Mouse (Mus musculus) spleen, postnatal 4 days (tissue): ENCODE data around the gene Tle2.

Source experiments
- DNase-seq, 2 experiments: peaks; one replicate each; pipeline ENCODE4 v3.0.0; 2022; ENCODE audit warnings: low spot score in 2 of 2

Tle2 gene

GRCm38 (mm10) chr10:81575208-81575631, 859 bp downstream of the Tle2 start:
- DNase-seq, result no peak

DNA sequence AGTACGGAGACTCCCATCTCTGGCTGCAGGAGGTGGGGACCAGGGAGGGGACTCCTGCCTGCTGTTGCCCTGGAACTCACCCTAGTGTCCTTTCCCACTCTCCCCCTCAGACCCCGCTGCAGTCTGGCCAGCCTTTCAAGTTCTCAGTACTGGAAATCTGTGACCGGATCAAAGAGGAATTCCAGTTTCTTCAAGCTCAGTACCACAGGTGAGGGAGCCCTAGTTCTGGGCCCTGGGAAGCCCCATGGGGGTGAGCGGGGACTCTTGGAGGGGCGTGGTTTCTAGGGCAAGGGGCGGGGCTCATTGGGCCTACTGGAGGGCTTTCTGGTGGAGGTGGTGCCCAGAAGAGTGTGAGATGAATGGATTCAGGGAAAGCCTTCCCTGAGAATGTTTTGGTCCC, 1.3 kb downstream of the Tle2 start:
- DNase-seq, result no peak

GRCm38 (mm10) chr10:81579967-81580366, 5.6 kb downstream of the Tle2 start:
- no peak for DNase-seq

DNA sequence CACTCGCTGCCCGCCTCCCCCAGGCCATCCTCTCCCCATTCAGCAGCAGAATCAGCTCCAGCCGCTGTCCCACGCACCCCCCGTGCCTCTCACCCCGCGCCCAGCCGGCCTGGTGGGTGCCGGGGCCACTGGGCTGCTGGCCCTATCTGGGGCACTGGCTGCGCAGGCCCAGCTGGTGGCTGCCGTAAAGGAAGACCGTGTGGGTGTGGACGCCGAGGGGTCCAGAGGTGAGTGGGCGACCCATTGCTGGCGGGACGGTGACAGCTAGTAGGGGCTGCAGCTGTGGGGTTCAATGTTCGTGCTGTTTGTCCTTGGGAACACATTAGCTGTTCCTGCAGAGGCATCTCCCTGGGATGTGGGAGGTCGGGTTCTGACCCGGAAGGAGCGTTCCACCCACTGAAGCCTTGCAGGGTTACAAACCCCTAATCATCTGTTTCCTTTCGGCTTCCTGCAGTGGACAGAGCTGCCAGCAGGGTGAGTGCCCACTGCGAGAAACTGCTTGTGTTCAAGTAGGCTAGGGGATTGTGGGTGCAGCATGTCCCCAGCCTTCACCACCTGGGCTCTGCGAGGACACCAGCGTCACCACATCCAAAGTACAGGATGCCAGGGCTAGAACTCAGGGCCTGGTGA, 6.2 kb downstream of the Tle2 start:
- DNase-seq, result peak in 1 of 2 experiments; percentile 68

DNA sequence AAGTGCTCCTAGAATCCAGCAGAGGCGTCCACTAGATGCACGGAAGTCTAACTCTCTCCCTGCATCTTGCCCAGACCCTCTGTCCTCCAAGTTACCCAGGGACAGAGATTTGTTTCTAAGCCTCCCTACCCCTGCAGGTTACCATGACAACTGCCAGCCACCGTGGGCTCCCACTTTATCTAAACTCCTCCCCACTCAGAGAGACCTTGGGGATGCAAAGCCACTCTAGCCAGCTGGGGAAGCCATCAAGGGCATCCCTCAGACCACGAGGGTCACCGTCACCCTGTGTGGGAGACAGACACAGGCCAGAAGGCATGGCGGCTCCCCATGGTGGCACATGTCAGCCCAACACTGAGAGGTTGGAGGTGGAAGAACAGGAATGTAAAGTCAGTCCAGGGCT, 9.0 kb downstream of the Tle2 start:
- DNase-seq, result no peak

GRCm38 (mm10) chr10:81588739-81589138, 14.4 kb downstream of the Tle2 start:
- no peak for DNase-seq

- DNase-seq, result no peak
Measured at GRCm38 (mm10) chr10:81591846-81592245, 17.5 kb downstream of the Tle2 start.

DNA sequence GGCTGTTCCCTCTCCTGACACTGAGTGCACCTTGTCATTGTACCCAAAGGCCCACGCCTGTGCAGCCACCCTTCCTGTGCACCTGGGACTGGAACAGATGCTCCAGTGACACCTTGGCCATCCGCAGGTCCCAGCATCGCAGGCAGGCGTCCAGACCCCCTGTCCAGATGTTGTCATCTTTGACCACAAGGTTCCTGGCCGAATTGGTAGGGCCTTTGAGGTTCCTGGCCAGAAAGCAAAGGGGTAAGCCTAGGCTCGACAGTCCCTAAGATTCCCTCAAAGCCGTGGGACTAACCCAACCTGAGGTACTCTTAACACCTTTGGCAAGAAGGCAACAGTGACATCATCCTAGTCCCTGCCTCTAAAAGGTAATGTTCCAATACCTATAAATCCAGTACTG, 18.3 kb downstream of the Tle2 start:
- DNase-seq, result no peak

DNA sequence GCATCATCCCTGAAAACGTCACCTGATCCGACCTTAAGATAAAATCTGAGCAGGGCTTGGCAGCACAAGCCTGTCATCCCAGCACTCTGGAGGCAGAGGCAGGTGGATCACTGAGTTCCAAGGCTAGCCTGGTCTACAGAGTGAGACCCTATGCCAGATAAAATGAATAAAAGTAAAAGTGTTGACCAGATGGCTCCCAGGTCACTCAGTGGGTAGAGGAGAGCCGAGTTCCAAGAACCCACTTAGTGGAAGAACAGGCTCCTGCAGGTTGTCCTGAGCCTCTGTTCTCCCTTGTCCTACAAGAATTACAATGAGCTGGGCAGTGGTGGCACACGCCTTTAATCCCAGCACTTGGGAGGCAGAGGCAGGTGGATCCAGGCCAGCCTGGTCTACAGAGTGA, 18.9 kb downstream of the Tle2 start:
- DNase-seq, result no peak

- no peak for DNase-seq
Measured at GRCm38 (mm10) chr10:81593935-81594334, 19.6 kb downstream of the Tle2 start.

- no peak for DNase-seq
Measured at GRCm38 (mm10) chr10:81595599-81595998, 21.2 kb downstream of the Tle2 start.

DNA sequence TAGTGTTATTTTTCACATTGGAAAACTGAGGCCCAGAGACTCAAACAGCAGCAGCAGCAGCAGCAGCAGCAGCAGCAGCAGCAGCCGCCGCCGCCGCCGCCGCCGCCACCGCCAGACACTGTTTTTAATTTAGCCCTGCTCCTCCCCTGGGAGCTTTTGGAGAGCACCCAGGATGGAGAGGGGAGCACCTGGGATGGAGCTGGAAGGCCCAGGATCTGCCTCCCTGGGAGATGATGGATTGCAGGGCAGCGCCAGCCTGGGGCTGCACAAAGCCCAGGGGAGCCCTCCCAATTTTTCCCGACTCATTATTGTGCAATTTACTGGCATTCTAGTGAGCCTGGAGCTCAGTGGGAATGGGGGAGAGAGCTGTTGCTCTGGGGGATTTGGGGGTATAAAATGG, 22.2 kb downstream of the Tle2 start:
- DNase-seq, result no peak

DNA sequence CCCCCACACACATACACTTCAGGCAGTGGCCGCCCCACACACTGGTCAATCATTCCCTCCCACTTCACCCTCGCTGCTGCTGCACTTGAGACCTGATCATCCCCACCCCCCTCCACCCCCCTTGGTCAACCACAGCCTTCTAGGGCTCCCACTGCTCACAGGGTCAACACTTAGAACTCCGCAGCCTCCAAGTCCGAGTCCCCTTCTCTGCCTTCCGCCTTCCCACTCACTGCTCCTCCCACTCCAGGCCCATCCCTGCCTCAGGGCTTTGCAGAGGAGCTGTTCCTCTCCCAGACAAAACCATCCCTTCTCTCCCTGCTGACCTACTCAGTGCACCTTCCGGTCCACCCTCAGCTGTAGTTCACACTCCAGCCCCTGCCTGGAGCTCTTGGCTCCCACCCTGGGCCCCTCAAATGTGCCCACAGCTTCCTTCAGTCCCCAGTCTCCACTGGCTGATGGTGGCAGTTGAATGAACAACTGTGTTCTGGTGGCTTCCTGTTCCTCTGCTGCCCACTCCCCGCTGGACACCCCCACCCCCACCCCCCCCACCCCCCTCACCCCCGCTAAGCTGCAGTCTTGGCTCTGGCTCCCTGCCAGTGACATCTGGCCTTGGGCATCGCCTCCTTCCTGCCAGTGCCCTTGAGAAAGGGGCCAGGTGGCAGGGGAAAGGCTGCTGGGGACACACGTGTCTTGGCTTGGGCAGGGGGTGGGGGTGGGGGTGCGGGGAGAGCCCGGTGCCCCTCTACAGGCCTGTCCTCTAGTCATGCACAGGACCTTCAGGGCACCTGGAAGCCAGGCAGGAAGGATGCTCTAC, 23.0 kb downstream of the Tle2 start:
- peak in 1 of 2 experiments; percentile 65 for DNase-seq

DNA sequence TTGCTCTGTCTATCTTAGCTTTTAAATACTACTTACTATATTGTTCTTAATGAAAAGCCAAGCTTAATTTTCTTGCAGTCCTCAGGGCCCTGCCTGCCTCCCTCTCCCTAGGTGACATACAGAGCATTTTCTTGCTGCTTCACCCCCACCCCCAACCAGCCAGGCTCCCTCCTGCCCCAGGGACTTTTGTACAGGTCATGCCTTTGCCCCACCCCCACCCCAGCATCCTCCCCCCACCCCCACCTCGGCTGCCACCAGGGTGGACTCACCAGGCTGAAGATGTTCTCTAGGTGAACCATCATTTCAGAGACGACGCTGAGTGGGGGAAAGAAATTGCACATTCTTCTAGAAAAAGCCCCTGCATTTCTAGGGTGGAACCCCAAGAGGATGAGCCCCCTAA, 24.0 kb downstream of the Tle2 start:
- no peak for DNase-seq

GRCm38 (mm10) chr10:81598871-81599270, 24.5 kb downstream of the Tle2 start:
- DNase-seq, result no peak

DNA sequence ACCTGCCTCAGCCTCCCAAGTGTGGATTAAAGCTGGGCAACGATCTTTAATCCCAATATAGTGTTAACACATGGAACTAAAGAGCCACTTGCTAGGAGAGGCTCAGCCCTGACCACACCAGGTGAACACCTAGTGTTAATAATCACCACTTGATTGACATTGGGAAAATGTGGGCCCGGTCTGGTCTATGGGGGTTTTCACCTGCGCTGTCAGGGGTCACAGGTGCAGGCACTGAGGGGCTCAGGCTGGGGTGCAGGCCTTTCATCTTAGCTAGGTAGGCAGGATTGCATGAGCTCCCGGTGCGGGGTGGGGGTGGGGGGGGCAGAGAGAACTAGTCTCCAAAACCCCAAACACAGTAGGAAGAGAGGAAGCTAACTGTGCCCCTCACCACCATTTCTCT, 25.3 kb downstream of the Tle2 start:
- no peak for DNase-seq

- no peak for DNase-seq
Measured at GRCm38 (mm10) chr10:81600096-81600495, 25.7 kb downstream of the Tle2 start.

DNA sequence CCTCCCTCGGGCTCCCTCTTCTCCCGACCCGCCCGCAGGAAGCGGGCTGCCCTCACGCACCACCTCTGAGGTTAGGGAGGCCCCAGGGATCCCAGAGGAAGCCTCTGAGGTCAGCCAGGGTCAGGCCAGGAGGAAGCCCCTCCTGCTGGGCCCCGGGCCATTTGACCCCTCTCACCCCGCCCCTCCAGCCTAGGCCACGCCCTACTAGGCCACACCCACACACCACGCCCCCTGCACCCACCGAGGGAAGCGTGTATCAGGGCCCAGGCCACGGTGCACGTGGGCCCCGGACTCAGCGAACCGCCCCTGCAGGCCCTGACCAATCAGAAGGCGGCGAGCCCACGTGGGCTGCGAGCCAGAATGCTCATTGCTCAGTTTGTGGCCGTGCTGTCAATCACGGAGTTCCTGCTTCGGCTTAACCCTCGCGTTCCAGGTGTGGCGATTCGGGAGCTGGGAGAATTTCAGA, 26.4 kb downstream of the Tle2 start, which contains the start of gene Tle6:
Tle6 (minus strand) TSS at position 336 of the 466 bp plus-strand sequence.
- peak; percentile 90 to 95 for DNase-seq

DNA sequence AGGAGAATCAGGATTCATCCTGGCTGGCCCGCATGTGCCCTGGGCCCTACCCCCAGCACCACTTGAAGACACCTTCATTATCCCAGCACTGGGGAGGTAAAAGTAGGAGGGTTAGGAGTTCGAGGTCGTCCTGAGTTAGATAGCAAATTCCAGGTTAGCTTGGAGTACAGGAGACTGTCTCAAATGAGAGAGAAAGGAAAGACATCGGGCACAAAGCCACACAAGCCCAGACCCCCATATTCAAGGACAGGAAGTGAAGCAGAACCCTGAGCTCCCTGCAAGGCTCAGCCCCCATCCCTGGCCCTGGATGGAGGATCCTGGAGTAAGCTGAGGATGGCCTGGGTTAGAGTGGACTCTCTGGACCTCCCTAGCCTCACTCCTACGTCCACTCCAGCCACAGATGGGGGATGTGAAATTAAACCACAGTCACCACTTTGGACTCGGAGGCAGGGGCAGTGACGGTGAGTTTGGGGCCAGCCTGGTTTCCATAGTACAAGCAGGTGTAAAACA, 27.1 kb downstream of the Tle2 start:
- DNase-seq, result no peak

GRCm38 (mm10) chr10:81602741-81603151, 28.4 kb downstream of the Tle2 start:
- DNase-seq, result no peak

DNA sequence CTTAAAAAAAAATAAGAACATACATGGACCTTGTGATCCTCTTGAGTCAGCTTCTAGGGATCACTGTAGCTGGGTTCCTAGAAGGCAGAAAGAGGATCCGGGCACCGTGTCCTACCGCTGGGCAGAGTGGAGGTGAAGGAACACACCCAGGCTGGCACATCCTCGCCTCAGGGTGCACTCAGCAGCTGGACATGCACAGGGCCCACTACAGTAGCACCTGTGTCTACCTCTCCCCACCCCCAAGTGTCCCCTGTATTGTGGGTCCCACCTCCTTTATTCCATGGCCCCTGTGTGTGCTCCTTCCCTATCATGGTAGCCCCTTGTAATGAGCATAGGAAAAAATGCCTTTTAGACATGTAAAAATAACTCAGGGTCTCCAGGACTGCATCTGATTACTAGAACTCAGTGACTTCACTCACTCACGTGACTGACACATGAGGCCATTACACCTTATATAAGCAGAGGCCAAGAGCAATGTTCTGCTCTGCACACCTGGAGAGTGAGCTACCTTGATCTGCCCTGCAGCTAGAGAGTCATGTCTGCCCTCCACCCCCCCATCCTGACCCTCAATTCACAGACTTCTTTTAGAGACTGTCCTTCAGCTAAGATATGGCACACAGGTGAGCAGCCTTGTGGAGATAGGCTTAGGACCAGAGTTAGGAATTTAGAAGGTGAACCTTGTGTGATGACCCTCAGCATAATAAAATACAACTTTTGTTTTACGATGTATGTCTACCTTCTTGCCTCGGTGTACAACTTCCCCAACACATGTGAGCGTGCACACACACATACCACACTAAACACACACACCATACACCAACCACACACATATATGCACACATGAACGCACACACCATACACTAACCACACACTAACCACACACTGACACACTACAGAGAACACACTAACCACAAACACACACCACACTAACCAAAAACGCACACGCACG, 29.9 kb downstream of the Tle2 start:
- no peak for DNase-seq
